Mouse (Mus musculus): ENCODE data around the gene Fibcd1. TPM values are rescaled to one million over a fixed set of nuclear protein-coding genes. Genes with fewer than 3 reads are reported as not detected.
A peak's percentile ranks its signal among the peaks of the same experiment; 100 is the strongest.

The Fibcd1 gene
- polyA plus RNA-seq, 1 experiment from 2014 or later = 0.29 TPM

GRCm38 (mm10) chr2:31809358-31809740 is 36.5 kb downstream of the Fibcd1 start:
- 13% methylated on average over 2 of the region's 2 CpGs for WGBS
- ATAC-seq (ENCODE audit: insufficient number of reproducible peaks, low FRiP score, low TSS enrichment, low read depth) = no peak

GRCm38 (mm10) chr2:31808410-31809357 is 37.1 kb downstream of the Fibcd1 start:
- H3K9me3 ChIP-seq (replicated peaks) = no peaks in the 10 kb centered on the region
- no peaks in the 10 kb centered on the region for H3K27me3 ChIP-seq
- H3K9ac ChIP-seq = no peak overlapping the region
- no peak for ATAC-seq (ENCODE audit: insufficient number of reproducible peaks, low FRiP score, low TSS enrichment, low read depth)
- 0 out of 2 replicates have a peak overlapping the region, but pooled peaks have one; percentile 25 for H3K27ac ChIP-seq (replicated peaks)
- 34% methylated on average over 28 of the region's 28 CpGs for WGBS
- no peak overlapping the region for H3K4me2 ChIP-seq (replicated peaks)
- H3K36me3 ChIP-seq = peaks cover 9% of the 10 kb centered on the region
- H3K4me3 ChIP-seq (replicated peaks) = no peak overlapping the region
- peaks cover 24% of the 10 kb centered on the region for H3K4me1 ChIP-seq

More at GRCm38 (mm10) chr2:31809358-31809740, 36.5 kb downstream of the Fibcd1 start:
- Histone ChIP-seq H3K27me3 (no peaks in the 10 kb centered on the region), H3K9me3 (replicated peaks) (no peaks in the 10 kb centered on the region), H3K4me3 (replicated peaks) (no peak overlapping the region), H3K4me1 (peaks cover 24% of the 10 kb centered on the region), H3K36me3 (peaks cover 3% of the 10 kb centered on the region; the same call in 1 of the 2 replicates), H3K27ac (replicated peaks) (0 out of 2 replicates have a peak overlapping the region, but pooled peaks have one; percentile 25), H3K9ac (no peak overlapping the region), H3K4me2 (replicated peaks) (no peak overlapping the region)

GRCm38 (mm10) chr2:31806639-31807382 is 39.0 kb downstream of the Fibcd1 start:
- no peak overlapping the region for H3K4me3 ChIP-seq (replicated peaks)
- no peaks in the 10 kb centered on the region for H3K9me3 ChIP-seq (replicated peaks)
- no peaks in the 10 kb centered on the region for H3K27me3 ChIP-seq
- no peak for ATAC-seq (ENCODE audit: insufficient number of reproducible peaks, low FRiP score, low TSS enrichment, low read depth)
- H3K9ac ChIP-seq = no peak overlapping the region
- H3K4me1 ChIP-seq = peaks cover 24% of the 10 kb centered on the region
- no peak overlapping the region for H3K27ac ChIP-seq (replicated peaks)
- H3K4me2 ChIP-seq (replicated peaks) = no peak overlapping the region
- 38% methylated on average over 9 of the region's 9 CpGs for WGBS
- peaks cover 28% of the 10 kb centered on the region for H3K36me3 ChIP-seq

- Histone ChIP-seq H3K27ac (replicated peaks) (no peak overlapping the region), H3K36me3 (peaks cover 61% of the 10 kb centered on the region), H3K4me2 (replicated peaks) (no peak overlapping the region), H3K4me3 (replicated peaks) (no peak overlapping the region), H3K9ac (no peak overlapping the region), H3K9me3 (replicated peaks) (no peaks in the 10 kb centered on the region), H3K4me1 (peaks cover 6% of the 10 kb centered on the region), H3K27me3 (no peaks in the 10 kb centered on the region)
- WGBS = 71% methylated on average over 14 of the region's 14 CpGs
- no peak for ATAC-seq (ENCODE audit: insufficient number of reproducible peaks, low FRiP score, low TSS enrichment, low read depth)
Observed at GRCm38 (mm10) chr2:31803480-31803879, 42.3 kb downstream of the Fibcd1 start.

GRCm38 (mm10) chr2:31802811-31803210 is 43.0 kb downstream of the Fibcd1 start:
- 82% methylated on average over 8 of the region's 8 CpGs for WGBS
- Histone ChIP-seq H3K9ac (no peak overlapping the region), H3K36me3 (peaks cover 68% of the 10 kb centered on the region), H3K4me3 (replicated peaks) (no peak overlapping the region), H3K27me3 (no peaks in the 10 kb centered on the region), H3K9me3 (replicated peaks) (no peaks in the 10 kb centered on the region), H3K4me2 (replicated peaks) (no peak overlapping the region), H3K4me1 (peaks cover 5% of the 10 kb centered on the region; the same call in 1 of the 2 replicates), H3K27ac (replicated peaks) (no peak overlapping the region)
- no peak for ATAC-seq (ENCODE audit: insufficient number of reproducible peaks, low FRiP score, low TSS enrichment, low read depth)

GRCm38 (mm10) chr2:31801416-31801815 is 44.4 kb downstream of the Fibcd1 start:
- peaks cover 82% of the 10 kb centered on the region for H3K36me3 ChIP-seq
- no peak overlapping the region for H3K4me2 ChIP-seq (replicated peaks)
- no peak overlapping the region for H3K4me3 ChIP-seq (replicated peaks)
- peaks cover 8% of the 10 kb centered on the region; the same call in 1 of the 2 replicates for H3K4me1 ChIP-seq
- H3K9ac ChIP-seq = no peak overlapping the region
- no peaks in the 10 kb centered on the region for H3K27me3 ChIP-seq
- H3K27ac ChIP-seq (replicated peaks) = no peak overlapping the region; the same call in 1 of the 2 replicates
- 80% methylated on average over 9 of the region's 9 CpGs for WGBS
- no peaks in the 10 kb centered on the region for H3K9me3 ChIP-seq (replicated peaks)
- no peak for ATAC-seq (ENCODE audit: insufficient number of reproducible peaks, low FRiP score, low TSS enrichment, low read depth)

GRCm38 (mm10) chr2:31796943-31797342 is 48.9 kb downstream of the Fibcd1 start:
- no peak for ATAC-seq (ENCODE audit: insufficient number of reproducible peaks, low FRiP score, low TSS enrichment, low read depth)
- WGBS = 77% methylated on average over 3 of the region's 3 CpGs
- no peaks in the 10 kb centered on the region for H3K9me3 ChIP-seq (replicated peaks)

GRCm38 (mm10) chr2:31792611-31793010 is 53.2 kb downstream of the Fibcd1 start:
- 0 out of 2 replicates have a peak, but pooled peaks cover 3% of the 10 kb centered on the region for H3K4me1 ChIP-seq
- H3K4me3 ChIP-seq (replicated peaks) = no peak overlapping the region
- no peak for ATAC-seq (ENCODE audit: insufficient number of reproducible peaks, low FRiP score, low TSS enrichment, low read depth)
- H3K9me3 ChIP-seq (replicated peaks) = no peaks in the 10 kb centered on the region
- H3K9ac ChIP-seq = no peak overlapping the region
- 80% methylated on average over 6 of the region's 6 CpGs for WGBS
- no peak overlapping the region for H3K4me2 ChIP-seq (replicated peaks)
- H3K36me3 ChIP-seq = peaks cover 92% of the 10 kb centered on the region
- no peaks in the 10 kb centered on the region for H3K27me3 ChIP-seq
- H3K27ac ChIP-seq (replicated peaks) = no peak overlapping the region

More at GRCm38 (mm10) chr2:31796943-31797342, 48.9 kb downstream of the Fibcd1 start:
- Histone ChIP-seq H3K36me3 (peaks cover 98% of the 10 kb centered on the region), H3K4me3 (replicated peaks) (no peak overlapping the region), H3K9ac (no peak overlapping the region), H3K27me3 (no peaks in the 10 kb centered on the region), H3K4me2 (replicated peaks) (no peak overlapping the region), H3K4me1 (peaks cover 8% of the 10 kb centered on the region; the same call in 1 of the 2 replicates), H3K27ac (replicated peaks) (no peak overlapping the region)

- Histone ChIP-seq H3K9ac (no peak overlapping the region), H3K27ac (replicated peaks) (no peak overlapping the region), H3K4me1 (no peaks in the 10 kb centered on the region), H3K36me3 (peaks cover 89% of the 10 kb centered on the region), H3K27me3 (no peaks in the 10 kb centered on the region), H3K9me3 (replicated peaks) (no peaks in the 10 kb centered on the region), H3K4me3 (replicated peaks) (no peak overlapping the region), H3K4me2 (replicated peaks) (no peak overlapping the region)
- WGBS = 88% methylated on average over 8 of the region's 8 CpGs
- ATAC-seq (ENCODE audit: insufficient number of reproducible peaks, low FRiP score, low TSS enrichment, low read depth) = no peak
Observed at GRCm38 (mm10) chr2:31791260-31791659, 54.5 kb downstream of the Fibcd1 start.

- 77% methylated on average over 13 of the region's 13 CpGs for WGBS
- ATAC-seq (ENCODE audit: insufficient number of reproducible peaks, low FRiP score, low TSS enrichment, low read depth) = no peak
Observed at GRCm38 (mm10) chr2:31790728-31791251, 55.0 kb downstream of the Fibcd1 start.

GRCm38 (mm10) chr2:31789215-31789614 is 56.6 kb downstream of the Fibcd1 start:
- Histone ChIP-seq H3K4me3 (replicated peaks) (no peak overlapping the region), H3K27ac (replicated peaks) (no peak overlapping the region), H3K4me1 (no peaks in the 10 kb centered on the region), H3K27me3 (no peaks in the 10 kb centered on the region), H3K9ac (no peak overlapping the region), H3K9me3 (replicated peaks) (no peaks in the 10 kb centered on the region), H3K4me2 (replicated peaks) (no peak overlapping the region), H3K36me3 (peaks cover 89% of the 10 kb centered on the region)
- ATAC-seq (ENCODE audit: insufficient number of reproducible peaks, low FRiP score, low TSS enrichment, low read depth) = no peak
- WGBS = 92% methylated on average over 2 of the region's 2 CpGs

More at GRCm38 (mm10) chr2:31790728-31791251, 55.0 kb downstream of the Fibcd1 start:
- no peak overlapping the region for H3K4me3 ChIP-seq (replicated peaks)
- H3K27me3 ChIP-seq = no peaks in the 10 kb centered on the region
- no peak overlapping the region for H3K27ac ChIP-seq (replicated peaks)
- no peaks in the 10 kb centered on the region for H3K4me1 ChIP-seq
- H3K36me3 ChIP-seq = peaks cover 89% of the 10 kb centered on the region
- H3K4me2 ChIP-seq (replicated peaks) = no peak overlapping the region
- no peak overlapping the region for H3K9ac ChIP-seq
- no peaks in the 10 kb centered on the region for H3K9me3 ChIP-seq (replicated peaks)
